Mouse (Mus musculus) leukemia stem cell, adult 10-12 weeks (primary cell): ENCODE results near the gene Olfr596. TPM values are rescaled to one million over a fixed set of nuclear protein-coding genes. Genes with fewer than 3 reads are reported as not detected.

ENCODE experiments used
- polyA plus RNA-seq: library from polyadenylated mRNA; stranded (reverse); fragments of >175 nt; gene quantifications from 2 replicates; pipeline ENCODE4 v1.2.3, GENCODE M21; 2012; ENCODE audit warnings: low replicate concordance

Olfr596 gene
- not detected in 2 replicates for polyA plus RNA-seq

GRCm38 (mm10) chr7:103305348-103305747, at the start of gene Olfr596:
Olfr596 (plus strand) TSS chr7:103305648.

GRCm38 (mm10) chr7:103316015-103316414, 10.6 kb downstream of the Olfr596 start, which contains the start of gene Olfr597:
Olfr597 (plus strand) TSS chr7:103316315.

GRCm38 (mm10) chr7:103323268-103323667, 17.8 kb downstream of the Olfr596 start, which contains the start of gene Olfr598:
Olfr598 (plus strand) TSS chr7:103323568.

GRCm38 (mm10) chr7:103335617-103336016, 30.2 kb downstream of the Olfr596 start, which contains the start of gene Olfr599:
Olfr599 (plus strand) TSS chr7:103335917.

GRCm38 (mm10) chr7:103349569-103349968, 44.1 kb downstream of the Olfr596 start, which contains the start of gene Olfr600:
Olfr600 (minus strand) TSS chr7:103349669.

Other genes starting within 250 kb of the Olfr596 start
- not detected in 2 replicates for gene Olfr584, start 223.8 kb upstream of the Olfr596 start, polyA plus RNA-seq
- gene Olfr585, start 207.9 kb upstream of the Olfr596 start, polyA plus RNA-seq: not detected in 2 replicates
- not detected in 2 replicates for gene Olfr586, start 180.0 kb upstream of the Olfr596 start, polyA plus RNA-seq
- gene Olfr588-ps1, start 164.8 kb upstream of the Olfr596 start, polyA plus RNA-seq: not detected in 2 replicates
- not detected in 2 replicates for gene Olfr589, start 149.3 kb upstream of the Olfr596 start, polyA plus RNA-seq
- gene Olfr591, start 127.3 kb upstream of the Olfr596 start, polyA plus RNA-seq: not detected in 2 replicates
- not detected in 2 replicates for gene Olfr592, start 120.8 kb upstream of the Olfr596 start, polyA plus RNA-seq
- gene Olfr593, start 93.8 kb upstream of the Olfr596 start, polyA plus RNA-seq: not detected in 2 replicates
- not detected in 2 replicates for gene Olfr594, start 88.7 kb upstream of the Olfr596 start, polyA plus RNA-seq
- gene Usp17ld, start 53.1 kb upstream of the Olfr596 start, polyA plus RNA-seq: not detected in 2 replicates
- gene Olfr597, start 10.7 kb downstream of the Olfr596 start, polyA plus RNA-seq: not detected in 2 replicates
- not detected in 2 replicates for gene Olfr598, start 17.9 kb downstream of the Olfr596 start, polyA plus RNA-seq
- not detected in 2 replicates for gene Olfr599, start 30.3 kb downstream of the Olfr596 start, polyA plus RNA-seq
- 0.05 TPM in 1 of 2 replicates, not detected in the other for gene Olfr600, start 44.0 kb downstream of the Olfr596 start, polyA plus RNA-seq
- not detected in 2 replicates for gene Olfr601, start 57.0 kb downstream of the Olfr596 start, polyA plus RNA-seq
- not detected in 2 replicates for gene Olfr603, start 80.5 kb downstream of the Olfr596 start, polyA plus RNA-seq
- gene Usp17lc, start 109.4 kb downstream of the Olfr596 start, polyA plus RNA-seq: not detected in 2 replicates
- gene Olfr605, start 139.8 kb downstream of the Olfr596 start, polyA plus RNA-seq: not detected in 2 replicates
- not detected in 2 replicates for gene Olfr606, start 143.4 kb downstream of the Olfr596 start, polyA plus RNA-seq
- gene Olfr607, start 158.5 kb downstream of the Olfr596 start, polyA plus RNA-seq: not detected in 2 replicates
- not detected in 2 replicates for gene Olfr608, start 164.2 kb downstream of the Olfr596 start, polyA plus RNA-seq
- gene Olfr609, start 192.4 kb downstream of the Olfr596 start, polyA plus RNA-seq: not detected in 2 replicates
- gene Olfr610, start 206.5 kb downstream of the Olfr596 start, polyA plus RNA-seq: not detected in 2 replicates
- not detected in 2 replicates for gene Olfr611, start 215.2 kb downstream of the Olfr596 start, polyA plus RNA-seq
- gene Olfr612, start 237.1 kb downstream of the Olfr596 start, polyA plus RNA-seq: not detected in 2 replicates
- not detected in 2 replicates for gene Olfr613, start 242.4 kb downstream of the Olfr596 start, polyA plus RNA-seq